Mouse (Mus musculus) C2C12 (cell line): Measurements from ENCODE around the gene Sh3glb2. TPM values are rescaled to one million over a fixed set of nuclear protein-coding genes. Genes with fewer than 3 reads are reported as not detected.

ENCODE experiments used
- H3K27me3 ChIP-seq: one replicate; pipeline ENCODE4 v1.6.1; 2011; ENCODE audit not compliant: control insufficient read depth, insufficient read depth, insufficient read length
- H3K36me3 ChIP-seq: one replicate; pipeline ENCODE4 v1.6.1; 2011; ENCODE audit not compliant: control insufficient read depth, insufficient read depth
- H3K4me3 ChIP-seq: one replicate; pipeline ENCODE4 v1.5.1; 2011; ENCODE audit warnings: mild to moderate bottlenecking, control low read depth; ENCODE audit not compliant: poor library complexity, insufficient read depth, severe bottlenecking
- H3K79me2 ChIP-seq: one replicate; pipeline ENCODE4 v1.6.1; 2011; ENCODE audit not compliant: control insufficient read depth, insufficient read depth
- H3K79me3 ChIP-seq: one replicate; pipeline ENCODE4 v1.6.1; 2011; ENCODE audit warnings: low read depth, control low read depth
- H3ac ChIP-seq: one replicate; pipeline ENCODE3; 2011; ENCODE audit warnings: low read depth; ENCODE audit not compliant: control insufficient read depth, insufficient read length
- CEBPB ChIP-seq: IDR thresholded peaks from one replicate; pipeline ENCODE4 v1.6.1; 2011; ENCODE audit warnings: low read depth, mild to moderate bottlenecking, control low read depth, moderate library complexity
- CTCF ChIP-seq: IDR thresholded peaks from one replicate; pipeline ENCODE4 v1.5.1; 2011; ENCODE audit not compliant: control insufficient read depth, insufficient read depth, insufficient read length
- FOSL1 ChIP-seq: IDR thresholded peaks from one replicate; pipeline ENCODE4 v1.8.0; 2011; ENCODE audit warnings: mild to moderate bottlenecking, low read length; ENCODE audit not compliant: poor library complexity, insufficient read depth, severe bottlenecking
- MAX ChIP-seq: IDR thresholded peaks from one replicate; pipeline ENCODE4 v1.6.1; 2011; ENCODE audit warnings: mild to moderate bottlenecking, control low read depth
- MYOD1 ChIP-seq: IDR thresholded peaks from one replicate; pipeline ENCODE4 v1.6.1; 2011; ENCODE audit warnings: low read depth; ENCODE audit not compliant: control insufficient read depth, insufficient read length
- MYOG ChIP-seq: IDR thresholded peaks from one replicate; pipeline ENCODE4 v1.6.1; 2011; ENCODE audit not compliant: control insufficient read depth, insufficient read length; ENCODE audit errors: extremely low read depth
- USF1 ChIP-seq: IDR thresholded peaks from one replicate; pipeline ENCODE4 v1.6.1; 2011; ENCODE audit warnings: low read depth, mild to moderate bottlenecking, control low read depth, moderate library complexity
- long read RNA-seq, 2 experiments: library from polyadenylated mRNA; unstranded; transcript quantifications; one replicate each; pipeline ENCODE4 v2.0.0; 2019 to 2020
- polyA plus RNA-seq: library from polyadenylated mRNA; unstranded; fragments of >200 nt; fragmentation: generic; extraction: Trizol; gene quantifications from one replicate; pipeline ENCODE4 v1.2.1, GENCODE M21; 2012; ENCODE audit warnings: missing spikeins

Sh3glb2 gene
- 60.0 TPM for polyA plus RNA-seq
- long read RNA-seq, experiment 1, transcript Sh3glb2-203 (10 exons, 1,694 nt), result minor isoform, 5 of 78 reads
- long read RNA-seq, experiment 1, transcript Sh3glb2-201 (11 exons, 1,810 nt), result major isoform, 50 of 78 reads
- long read RNA-seq, experiment 1, partial matches to known transcripts, result 6 of 78 reads
- long read RNA-seq, experiment 1, other reads (novel, unspliced or antisense), result 17 of 78 reads
- long read RNA-seq, experiment 2, transcript Sh3glb2-201 (11 exons, 1,810 nt), result major isoform, 252 of 328 reads
- long read RNA-seq, experiment 2, transcript Sh3glb2-203 (10 exons, 1,694 nt), result minor isoform, 16 of 328 reads
- long read RNA-seq, experiment 2, partial matches to known transcripts, result 7 of 328 reads
- long read RNA-seq, experiment 2, other reads (novel, unspliced or antisense), result 53 of 328 reads

- Histone ChIP-seq H3ac (peak within 1 kb of the TSS; percentile 76), H3K79me2 (peaks cover 33% of the 10 kb centered on the region), H3K36me3 (peaks cover 9% of the 10 kb centered on the region), H3K27me3 (no peaks in the 10 kb centered on the region), H3K4me3 (peak within 1 kb of the TSS; percentile 65), H3K79me3 (peaks cover 8% of the 10 kb centered on the region)
- TF ChIP-seq CEBPB (no peak), USF1 (no peak), FOSL1 (no peak), CTCF (peak; percentile 57)
These were observed at the start of gene Sh3glb2 for GRCm38 (mm10) chr2:30358533-30359531. Gene Sh3glb2 (minus strand): TSS chr2:30359337.

GRCm38 (mm10) chr2:30408452-30409100 lies 49.4 kb upstream of the Sh3glb2 start:
- H3K79me3 ChIP-seq, result no peaks in the 10 kb centered on the region
- H3K79me2 ChIP-seq, result no peaks in the 10 kb centered on the region
- peaks cover 16% of the 10 kb centered on the region for H3K36me3 ChIP-seq
- H3ac ChIP-seq, result no peak overlapping the region
- no peaks in the 10 kb centered on the region for H3K27me3 ChIP-seq
- H3K4me3 ChIP-seq, result no peak overlapping the region
- TF ChIP-seq CTCF, result no peak
- no peak for TF ChIP-seq MYOD1
- no peak for TF ChIP-seq FOSL1
- no peak for TF ChIP-seq MYOG
- no peak for TF ChIP-seq MAX
- no peak for TF ChIP-seq CEBPB

- H3K79me3 ChIP-seq, result no peaks in the 10 kb centered on the region
- H3K27me3 ChIP-seq, result no peaks in the 10 kb centered on the region
- TF ChIP-seq USF1 (no peak), FOSL1 (no peak)
- no peak overlapping the region for H3ac ChIP-seq
- H3K4me3 ChIP-seq, result no peak overlapping the region
- H3K79me2 ChIP-seq, result no peaks in the 10 kb centered on the region
- peaks cover 13% of the 10 kb centered on the region for H3K36me3 ChIP-seq
These were observed 48.6 kb upstream of the Sh3glb2 start for GRCm38 (mm10) chr2:30407778-30408177.

- Histone ChIP-seq H3K79me3 (no peaks in the 10 kb centered on the region), H3K36me3 (peaks cover 13% of the 10 kb centered on the region), H3K79me2 (no peaks in the 10 kb centered on the region), H3ac (no peak overlapping the region), H3K4me3 (no peak overlapping the region), H3K27me3 (no peaks in the 10 kb centered on the region)
- no peak for TF ChIP-seq MYOD1
- TF ChIP-seq CEBPB, result no peak
- TF ChIP-seq USF1, result no peak
- no peak for TF ChIP-seq FOSL1
- no peak for TF ChIP-seq MYOG
These were observed 48.1 kb upstream of the Sh3glb2 start for GRCm38 (mm10) chr2:30407221-30407620.

GRCm38 (mm10) chr2:30403870-30404269 lies 44.7 kb upstream of the Sh3glb2 start:
- Histone ChIP-seq H3ac (no peak overlapping the region), H3K36me3 (peaks cover 24% of the 10 kb centered on the region), H3K79me3 (no peaks in the 10 kb centered on the region), H3K79me2 (no peaks in the 10 kb centered on the region), H3K4me3 (no peak overlapping the region), H3K27me3 (no peaks in the 10 kb centered on the region)
- TF ChIP-seq CTCF, result no peak
- no peak for TF ChIP-seq USF1
- no peak for TF ChIP-seq MAX
- no peak for TF ChIP-seq FOSL1
- no peak for TF ChIP-seq CEBPB
- TF ChIP-seq MYOD1, result no peak
- TF ChIP-seq MYOG, result no peak
